Mouse (Mus musculus): ENCODE results near the gene Raet1d. TPM values are rescaled to one million over a fixed set of nuclear protein-coding genes. Genes with fewer than 3 reads are reported as not detected.
A peak's percentile ranks its signal among the peaks of the same experiment; 100 is the strongest.
"Not testable (repeated sequence)": the region's sequence is repeated elsewhere in the genome, so short reads cannot be mapped to it uniquely, and the experiment has no call there.

Raet1d gene
- total RNA-seq (2021) = not detected
- long read RNA-seq, experiment 1, partial matches to known transcripts = 0 of 1 reads
- long read RNA-seq, experiment 1, other reads (novel, unspliced or antisense) = 1 of 1 reads
- long read RNA-seq, experiment 2 = 0 reads

GRCm38 (mm10) chr10:22360252-22360651, at the start of gene Raet1d:
TSS of gene Raet1d (plus strand) at chr10:22360552.
- not testable (repeated sequence) for DNase-seq

GRCm38 (mm10) chr10:22322858-22323257, 37.5 kb upstream of the Raet1d start:
- DNase-seq = no peak

GRCm38 (mm10) chr10:22345721-22346120, 14.6 kb upstream of the Raet1d start:
- not testable (repeated sequence) for DNase-seq

- DNase-seq = not testable (repeated sequence)
Measured at GRCm38 (mm10) chr10:22353548-22354195, 6.7 kb upstream of the Raet1d start.

DNA sequence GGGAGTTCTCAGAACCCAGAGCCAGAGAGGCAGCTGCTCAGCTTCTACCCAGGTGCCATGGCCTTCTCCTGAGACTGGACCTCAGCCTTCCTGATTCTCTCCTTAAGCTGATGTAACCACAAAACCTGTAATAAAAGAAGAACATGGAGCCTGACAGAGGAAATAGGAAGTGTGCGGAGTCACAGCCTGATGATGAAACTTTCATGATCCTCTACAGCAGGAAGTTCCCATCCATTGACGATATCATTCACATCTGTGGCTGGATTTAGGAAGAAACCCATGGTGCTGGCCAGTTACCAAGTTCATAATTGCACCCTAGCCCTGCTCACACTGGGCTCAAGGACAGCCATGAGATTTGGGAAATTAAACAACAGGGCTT, 6.2 kb upstream of the Raet1d start:
- not testable (repeated sequence) for DNase-seq

GRCm38 (mm10) chr10:22357373-22357772, 3.0 kb upstream of the Raet1d start:
- not testable (repeated sequence) for DNase-seq

GRCm38 (mm10) chr10:22360957-22361356, 605 bp downstream of the Raet1d start:
- not testable (repeated sequence) for DNase-seq

DNA sequence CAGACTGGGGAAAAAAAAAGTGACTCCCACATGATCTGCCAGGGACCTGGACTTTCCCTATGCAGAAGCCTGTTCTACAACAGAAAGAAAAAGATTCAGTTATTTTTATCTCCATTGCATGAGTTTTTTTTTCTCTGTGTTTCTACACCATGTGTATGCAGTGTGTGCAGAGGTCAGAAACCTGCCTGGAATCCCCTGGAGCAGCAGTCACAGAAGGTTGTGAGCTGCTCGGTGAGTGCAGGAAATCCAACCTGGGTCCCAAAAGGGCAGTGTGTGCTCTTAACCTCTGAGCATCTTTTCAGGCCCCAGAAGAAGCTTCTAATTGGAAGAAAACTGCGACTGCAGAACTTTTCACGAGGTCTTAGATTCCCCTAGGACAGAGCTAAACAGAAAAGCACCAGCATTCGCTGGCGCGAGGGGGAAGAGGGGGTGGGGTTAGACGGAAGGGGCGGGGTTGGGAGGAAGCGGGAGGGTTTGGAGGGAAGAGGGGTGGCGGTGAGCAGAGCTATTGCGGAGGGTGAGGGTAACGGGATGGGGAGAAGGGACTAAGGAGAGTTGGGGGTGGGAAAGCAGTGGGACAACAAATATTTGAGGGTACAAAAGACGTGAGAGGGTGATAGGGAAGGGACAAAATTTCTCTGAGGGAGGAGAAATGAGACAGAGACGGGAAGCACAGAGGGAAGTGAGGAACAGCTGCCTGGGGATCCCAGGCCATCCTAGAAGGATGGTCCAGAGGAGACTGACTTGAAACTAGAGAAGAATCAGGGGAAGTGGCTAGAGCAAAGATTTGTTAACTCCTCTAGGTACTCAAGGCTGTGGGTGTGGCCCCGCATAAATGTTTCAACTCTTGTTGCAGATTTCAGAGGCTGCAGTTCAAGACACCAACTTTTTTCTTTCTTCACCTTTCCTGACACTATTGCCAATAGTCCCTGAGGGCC, 1.3 kb downstream of the Raet1d start:
- DNase-seq = peak; percentile 2 to 5

DNA sequence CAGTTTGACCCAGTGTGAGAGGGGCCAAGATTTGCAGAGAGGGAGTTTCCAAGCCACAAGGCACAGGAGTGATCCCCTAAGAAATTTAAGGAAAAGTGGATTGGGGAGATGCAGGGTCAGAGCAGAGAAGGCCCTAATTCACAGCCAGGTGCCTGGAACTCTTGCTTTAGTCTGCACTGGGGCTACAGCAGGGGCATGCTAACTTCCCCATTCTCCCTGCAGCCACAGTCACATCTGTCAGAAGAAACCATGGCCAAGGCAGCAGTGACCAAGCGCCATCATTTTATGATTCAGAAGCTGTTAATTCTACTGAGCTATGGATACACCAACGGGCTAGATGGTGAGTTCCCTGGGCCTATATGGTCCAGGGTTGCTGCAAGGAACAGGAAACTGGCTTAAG, 2.1 kb downstream of the Raet1d start:
- DNase-seq = not testable (repeated sequence)

GRCm38 (mm10) chr10:22364915-22365314, 4.6 kb downstream of the Raet1d start:
- not testable (repeated sequence) for DNase-seq

DNA sequence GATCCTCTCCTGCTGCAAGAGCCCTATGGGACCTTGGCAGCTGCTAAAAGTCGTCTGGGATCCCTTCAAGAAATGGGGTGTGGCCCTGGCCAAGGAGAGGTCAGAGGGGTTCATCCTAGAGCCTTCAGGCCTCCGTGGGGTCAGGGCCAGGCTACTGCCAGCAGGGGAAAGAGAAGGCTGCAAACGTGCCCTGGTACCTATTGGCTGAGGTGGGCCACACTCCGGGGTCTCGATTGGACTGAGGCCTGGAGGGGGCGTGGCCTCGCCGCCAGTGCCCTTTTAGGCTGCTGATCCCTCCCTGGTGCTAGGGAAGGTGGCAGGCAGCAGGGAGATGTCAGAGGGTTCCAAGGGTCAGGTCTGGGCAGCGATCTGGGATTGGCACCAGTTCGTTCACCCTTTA, 20.9 kb downstream of the Raet1d start:
- DNase-seq = not testable (repeated sequence)

DNA sequence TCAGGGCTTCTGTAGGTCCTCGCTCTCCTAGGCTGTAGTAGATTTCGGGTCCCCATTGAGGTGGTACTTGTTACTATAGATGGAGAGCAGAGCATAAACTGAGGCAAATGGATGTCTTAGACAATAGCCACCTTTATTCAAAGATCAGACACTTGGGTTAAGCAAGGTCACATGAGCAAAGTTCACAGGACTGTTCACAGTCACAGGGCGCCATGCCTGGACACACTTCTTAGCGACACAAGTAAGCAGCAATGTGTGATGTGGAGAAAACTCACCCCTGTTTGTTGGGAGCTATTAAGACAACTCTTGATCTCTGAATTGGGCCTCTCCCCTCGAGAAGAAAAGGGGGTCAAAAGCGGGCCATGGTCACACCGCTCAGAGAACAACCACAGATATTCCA, 29.8 kb downstream of the Raet1d start:
- DNase-seq = not testable (repeated sequence)

- DNase-seq = not testable (repeated sequence)
Measured at GRCm38 (mm10) chr10:22391616-22392015, 31.3 kb downstream of the Raet1d start.

DNA sequence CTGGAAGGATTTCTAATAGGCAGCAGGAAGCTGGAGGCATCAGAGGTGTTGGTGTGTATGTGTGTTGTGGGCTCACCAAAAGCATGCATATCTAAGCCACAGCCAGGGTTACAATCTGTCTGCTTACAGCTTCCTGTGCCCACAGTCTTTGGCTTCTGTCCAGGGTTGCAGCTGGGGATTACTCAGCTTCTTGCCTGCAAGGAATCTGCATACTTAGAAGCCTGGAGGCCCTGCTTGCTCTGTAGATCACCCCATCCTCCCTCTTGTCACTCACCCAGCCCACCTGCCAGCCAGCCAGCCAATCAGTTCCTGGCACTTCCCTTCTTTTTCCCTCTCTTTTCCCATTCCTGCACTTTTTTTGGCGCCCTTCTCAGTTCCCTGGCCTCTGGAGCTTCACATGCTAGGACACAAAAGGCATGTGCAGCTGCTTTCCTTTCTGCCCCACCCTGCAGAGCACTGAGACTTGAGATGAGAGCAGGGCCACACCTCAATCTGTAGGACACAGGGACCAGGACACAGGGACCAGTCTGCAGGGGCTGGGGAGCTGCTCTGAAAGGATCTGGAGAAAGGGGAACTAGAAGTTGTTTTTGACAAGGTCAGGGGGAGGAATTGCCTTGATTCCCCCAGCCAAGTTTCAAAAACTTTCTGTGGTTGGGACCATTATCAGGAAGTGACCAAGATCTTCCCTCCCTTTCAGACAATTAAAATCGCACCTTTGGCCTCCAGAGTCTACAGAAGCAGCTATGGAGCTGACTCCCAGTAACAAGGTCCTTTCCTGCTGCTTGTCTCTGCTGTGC, 32.9 kb downstream of the Raet1d start:
- DNase-seq = not testable (repeated sequence)

- not testable (repeated sequence) for DNase-seq
Measured at GRCm38 (mm10) chr10:22396680-22397079, 36.3 kb downstream of the Raet1d start.

- DNase-seq = peak; percentile 66 to 69
Measured at GRCm38 (mm10) chr10:22402225-22402917, 42.0 kb downstream of the Raet1d start.

- DNase-seq = peak; percentile 6 to 14
Measured at GRCm38 (mm10) chr10:22413702-22414494, 53.5 kb downstream of the Raet1d start.
